Mouse (Mus musculus) telencephalon, adult 2 months (tissue): Measurements from ENCODE around the gene Xrcc2.
"Not testable (repeated sequence)": the region's sequence is repeated elsewhere in the genome, so short reads cannot be mapped to it uniquely, and the experiment has no call there.

ENCODE experiments used
- DNase-seq: peaks from one replicate; pipeline ENCODE4 v3.0.0-alpha.2; 2011; ENCODE audit warnings: low read depth, low spot score

Xrcc2 gene

DNA sequence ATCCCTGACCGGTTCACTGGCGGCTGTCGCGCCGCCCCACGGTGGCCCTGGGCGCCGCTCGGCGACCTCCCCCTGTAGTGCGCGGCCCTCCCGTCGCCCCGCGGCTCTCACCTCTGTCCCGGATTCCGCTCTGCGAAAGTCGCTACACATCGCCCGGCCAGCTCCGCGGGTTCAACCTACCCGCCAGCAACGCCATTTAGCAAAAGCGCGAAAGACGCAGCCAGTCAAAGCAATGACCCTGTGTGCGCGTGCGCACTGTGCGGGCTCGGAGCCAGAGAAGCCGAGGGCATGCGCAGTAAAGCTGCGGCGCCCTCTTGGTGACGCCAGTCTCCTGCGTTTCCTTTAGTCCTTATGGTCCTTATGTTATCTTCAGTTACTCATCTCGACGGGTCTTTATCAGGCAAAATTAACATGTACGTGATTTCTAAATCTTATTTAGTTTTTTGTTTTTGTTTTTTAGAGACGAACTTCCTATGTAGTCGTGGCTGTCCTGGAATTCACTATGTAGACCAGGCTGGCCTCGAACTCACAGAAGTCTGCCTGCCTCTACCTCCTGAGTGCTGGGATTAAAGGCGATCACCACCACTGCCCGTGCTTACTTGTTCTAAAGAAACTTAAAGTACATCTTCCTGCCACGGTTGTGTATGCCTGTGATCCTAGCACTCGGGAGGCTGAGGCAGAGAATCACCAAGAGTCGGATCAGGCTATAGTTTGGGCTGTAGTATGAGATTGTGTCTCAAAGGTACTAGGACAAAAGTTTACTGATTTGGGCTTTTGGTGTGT, at the start of gene Xrcc2:
Xrcc2 (minus strand) TSS at position 259 of the 783 bp plus-strand sequence.
- DNase-seq, result peak; percentile 88

DNA sequence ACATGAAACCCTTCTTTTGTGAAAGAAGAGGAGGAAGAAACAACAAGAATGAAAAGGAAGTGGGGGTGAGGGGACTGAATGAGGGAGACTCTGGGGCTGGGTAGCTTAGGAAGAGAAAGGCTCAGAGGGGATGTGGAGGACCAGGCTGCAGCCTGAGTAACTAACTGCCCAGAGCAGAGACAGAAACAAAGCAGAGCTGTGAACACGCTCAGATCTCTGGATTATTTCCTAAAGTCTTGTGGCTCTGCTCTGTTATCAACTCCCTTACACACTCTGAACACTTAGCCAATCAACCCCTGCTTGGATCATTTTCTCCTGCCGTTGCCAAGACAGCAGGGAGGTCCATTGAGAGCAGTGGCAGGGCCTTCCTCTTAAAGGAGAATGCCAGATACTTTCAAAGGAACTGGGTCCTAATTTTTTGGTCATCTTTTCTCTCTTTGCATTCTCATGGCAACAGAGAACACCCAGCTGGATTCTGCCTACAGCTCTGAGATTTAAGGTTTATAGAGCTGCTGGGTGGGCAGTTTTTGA, 48.7 kb upstream of the Xrcc2 start:
- DNase-seq, result no peak

DNA sequence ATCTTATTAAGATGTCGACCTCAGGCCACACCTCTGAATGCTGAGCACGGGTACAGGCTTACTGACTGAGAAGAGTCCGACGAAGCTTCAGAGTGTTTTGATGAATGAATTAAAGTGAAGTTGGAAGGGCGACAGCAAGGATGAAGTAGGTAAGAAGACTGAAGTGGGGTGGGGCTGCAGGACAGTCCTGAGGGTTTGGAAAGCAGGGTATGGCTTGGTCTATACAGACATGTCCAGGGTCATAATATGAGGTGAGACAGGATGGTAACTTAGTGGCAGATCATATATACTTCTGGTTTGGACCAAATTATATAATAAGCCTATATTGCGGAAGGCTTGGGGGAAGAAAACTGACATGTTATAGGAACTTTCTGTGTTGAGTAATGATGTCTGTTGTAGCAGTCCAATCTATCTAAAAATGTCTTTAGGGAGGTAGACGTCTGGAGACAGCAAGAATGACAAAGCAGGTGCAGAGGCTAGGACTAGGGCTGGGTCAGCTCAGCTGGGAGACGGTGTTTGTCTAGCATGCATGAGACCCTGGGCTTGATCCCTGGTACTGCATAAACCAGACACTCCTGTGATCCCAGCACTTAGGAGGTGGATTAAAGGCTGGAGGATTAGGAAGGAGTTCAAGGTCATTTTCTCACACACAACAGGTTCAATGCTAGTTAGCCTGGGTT, 48.1 kb upstream of the Xrcc2 start:
- no peak for DNase-seq

DNA sequence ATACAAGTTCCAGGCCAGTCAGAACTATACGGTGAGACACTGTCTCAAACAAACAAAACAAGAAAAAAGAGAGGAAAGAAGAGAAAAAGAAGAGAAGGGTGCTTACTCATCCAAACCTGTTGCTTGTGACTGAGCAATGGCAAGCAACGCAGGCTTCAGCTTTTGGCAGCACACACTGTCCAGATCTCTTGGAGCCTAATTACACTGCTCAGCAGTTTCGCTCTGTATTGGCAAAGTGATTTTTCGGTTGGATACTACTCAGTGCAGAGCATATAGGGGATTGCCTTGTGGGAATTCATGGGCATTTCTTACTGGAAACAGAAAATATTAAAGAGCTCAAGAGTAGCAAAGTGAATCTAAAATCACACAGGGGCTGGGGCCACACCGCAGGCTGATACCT, 47.2 kb upstream of the Xrcc2 start:
- no peak for DNase-seq

DNA sequence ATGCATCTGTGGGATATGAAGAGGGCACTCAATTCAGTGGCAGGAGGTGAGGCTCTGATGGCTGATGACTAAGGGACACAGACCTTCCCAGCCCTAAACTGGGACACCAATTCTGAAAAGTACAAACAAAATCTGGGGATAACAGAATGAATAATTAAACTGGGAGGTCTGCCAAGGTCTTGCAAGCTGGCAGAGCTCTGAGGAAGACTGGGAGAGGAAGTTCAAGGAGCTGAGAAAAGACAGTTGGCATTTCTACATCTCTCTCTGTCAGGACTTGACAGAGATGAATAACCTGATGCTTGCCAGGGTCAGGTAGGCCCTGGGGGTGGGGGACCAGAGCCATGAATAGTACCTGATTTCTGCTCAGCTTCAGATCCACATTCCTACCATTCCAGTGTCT, 45.9 kb upstream of the Xrcc2 start:
- DNase-seq, result no peak

DNA sequence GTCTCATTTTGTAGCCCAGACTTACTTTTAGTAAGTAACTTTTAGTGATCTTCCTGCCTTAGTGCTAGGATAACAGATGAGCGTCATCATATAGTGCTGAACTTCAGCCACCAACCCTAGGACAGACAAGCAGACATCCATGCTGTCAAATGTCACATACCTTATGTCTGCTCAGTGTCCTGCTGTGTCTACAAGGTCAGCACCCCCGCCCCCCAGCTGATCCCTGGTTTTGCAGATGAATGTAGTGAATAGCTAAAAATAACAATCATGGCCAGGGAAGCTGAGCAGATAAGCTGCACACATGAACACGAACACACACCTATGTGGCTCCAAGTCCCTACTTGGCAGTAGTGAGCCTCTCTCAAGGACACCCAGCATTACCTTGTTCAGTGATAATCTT, 43.0 kb upstream of the Xrcc2 start:
- no peak for DNase-seq

DNA sequence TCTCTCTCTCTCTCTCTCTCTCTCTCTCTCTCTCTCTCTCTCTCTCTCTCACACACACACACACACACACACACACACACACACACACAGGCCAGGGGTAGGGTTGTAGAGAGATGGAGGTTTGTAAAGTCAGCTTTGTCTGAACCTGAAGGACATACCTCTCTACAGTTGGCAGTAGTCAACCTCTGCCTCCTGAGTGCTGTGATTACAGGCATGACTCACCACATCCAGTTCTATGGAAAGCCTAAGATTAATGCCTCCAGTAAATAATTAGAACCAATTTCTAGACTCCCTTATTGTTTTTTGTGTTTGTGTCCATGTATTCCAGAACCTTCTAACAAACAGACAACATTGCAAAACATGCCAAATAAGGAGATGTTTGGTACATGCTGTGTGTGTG, 42.3 kb upstream of the Xrcc2 start:
- DNase-seq, result no peak

DNA sequence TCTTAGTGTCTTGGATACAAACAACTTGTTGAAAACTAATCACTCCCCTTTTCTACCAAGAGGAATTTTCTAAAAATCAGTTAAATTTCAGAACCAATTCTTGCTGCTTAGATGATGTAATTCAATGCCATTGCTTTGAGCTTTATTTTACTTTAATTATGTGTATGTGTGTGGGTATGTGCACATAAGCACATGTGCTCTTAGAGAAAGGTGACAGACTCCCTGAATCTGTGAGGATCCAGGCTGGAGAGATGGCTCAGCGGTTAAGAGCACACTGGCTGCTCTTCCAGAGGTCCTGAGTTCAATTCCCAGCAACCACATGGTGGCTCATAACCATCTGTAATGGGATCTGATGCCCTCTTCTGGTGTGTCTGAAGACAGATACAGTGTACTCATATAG, 33.3 kb upstream of the Xrcc2 start:
- DNase-seq, result not testable (repeated sequence)

DNA sequence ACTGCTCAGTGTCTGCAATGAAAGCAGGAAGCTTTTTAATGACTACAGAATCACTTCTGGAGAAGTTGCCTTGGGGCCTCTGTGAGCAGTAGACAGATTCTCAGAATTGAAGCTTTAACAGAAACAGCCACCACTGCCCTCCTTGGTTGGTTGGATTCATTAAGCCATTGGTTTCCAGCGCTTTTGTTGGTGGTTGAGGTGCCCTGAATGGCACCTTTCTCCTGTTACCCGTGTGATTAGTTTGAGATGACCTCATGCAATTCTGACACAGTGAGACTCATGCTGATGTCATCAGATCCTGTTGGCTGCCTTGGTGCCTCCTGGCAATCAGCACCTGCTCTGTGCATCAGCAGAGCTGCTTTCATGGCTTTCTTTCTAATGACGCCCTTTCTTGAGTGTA, 32.8 kb upstream of the Xrcc2 start:
- no peak for DNase-seq

DNA sequence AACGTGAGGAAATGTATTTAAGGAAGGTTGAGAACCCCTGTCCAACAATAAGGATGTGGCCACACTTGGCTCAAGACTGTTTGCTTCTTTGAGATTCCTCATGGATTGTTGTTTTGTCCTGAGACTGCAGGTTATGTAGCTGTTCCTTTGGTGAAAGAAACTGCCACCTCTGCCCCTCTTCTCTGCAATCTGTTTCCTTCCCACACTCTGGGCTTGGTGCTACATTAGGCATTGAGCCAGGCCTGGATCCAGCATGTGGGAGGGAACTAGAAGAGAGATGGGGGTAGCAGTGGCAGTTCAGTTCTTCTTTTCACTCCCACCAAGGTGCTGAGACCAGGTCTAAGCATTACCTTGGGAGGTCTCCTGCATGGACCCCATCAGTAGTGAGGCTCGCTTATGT, 30.2 kb upstream of the Xrcc2 start:
- DNase-seq, result peak; percentile 67

DNA sequence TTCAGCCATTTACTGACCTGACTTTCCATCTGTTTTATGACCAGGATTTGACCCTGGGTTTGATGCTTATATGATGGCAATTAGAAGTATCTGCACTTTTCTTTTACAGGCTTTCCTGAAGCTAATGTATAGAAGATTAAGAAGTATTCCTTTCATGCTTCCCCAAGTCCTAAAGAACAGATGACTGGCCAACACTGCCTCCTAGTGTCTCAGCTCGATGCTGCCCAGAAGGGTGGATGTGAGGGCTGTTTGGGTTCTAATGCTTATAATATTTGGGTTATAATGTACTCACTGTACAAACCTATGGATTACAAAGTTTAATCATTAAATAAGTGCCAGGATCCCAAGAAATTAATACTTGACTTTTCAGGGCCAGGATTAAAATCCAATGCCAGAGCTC, 28.7 kb upstream of the Xrcc2 start:
- DNase-seq, result no peak

DNA sequence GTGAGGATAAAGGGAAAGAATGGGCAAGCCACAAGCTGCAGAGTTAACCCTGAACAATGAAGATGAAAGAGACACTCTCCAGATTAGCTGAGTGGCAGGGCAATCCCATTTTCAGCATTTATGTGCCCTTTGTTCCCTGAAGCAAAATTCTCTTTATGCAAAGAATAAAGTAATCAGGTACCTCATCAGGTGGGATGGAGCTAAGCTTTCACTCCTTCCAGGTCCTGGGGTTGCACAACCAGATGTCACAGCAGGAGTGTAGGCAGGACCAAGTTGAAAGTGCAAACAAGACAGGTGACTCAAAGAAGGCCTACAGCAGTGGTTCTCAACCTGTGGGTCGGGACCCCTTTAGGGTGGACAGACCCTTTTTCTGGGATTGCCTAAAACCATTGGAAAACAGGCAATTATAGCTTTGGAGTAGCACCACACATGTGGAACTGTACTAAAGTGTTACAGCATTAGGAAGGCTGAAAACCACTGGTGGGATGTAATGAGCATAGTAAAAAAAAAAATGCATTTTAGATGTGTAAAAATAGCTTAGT, 18.6 kb upstream of the Xrcc2 start:
- no peak for DNase-seq

DNA sequence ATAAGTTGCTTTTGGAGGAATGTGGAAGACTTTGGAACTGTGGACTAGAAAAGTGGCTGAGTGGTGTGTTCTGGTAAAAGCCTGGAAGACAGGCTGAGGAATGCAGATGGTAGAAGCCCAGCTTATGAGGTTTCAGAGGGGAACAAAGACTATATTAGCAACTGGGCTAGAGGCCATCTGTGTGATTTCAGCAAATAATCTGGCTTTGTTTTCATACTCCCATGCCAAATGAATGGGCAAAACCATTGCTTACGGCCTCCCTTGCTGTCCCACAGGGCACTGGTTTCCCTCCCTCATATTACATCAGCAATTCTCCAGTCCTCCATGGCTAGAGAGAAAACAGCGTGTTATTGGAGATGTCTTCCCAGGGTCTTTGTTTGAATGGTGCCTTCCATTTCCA, 17.4 kb upstream of the Xrcc2 start:
- peak; percentile 44 for DNase-seq

DNA sequence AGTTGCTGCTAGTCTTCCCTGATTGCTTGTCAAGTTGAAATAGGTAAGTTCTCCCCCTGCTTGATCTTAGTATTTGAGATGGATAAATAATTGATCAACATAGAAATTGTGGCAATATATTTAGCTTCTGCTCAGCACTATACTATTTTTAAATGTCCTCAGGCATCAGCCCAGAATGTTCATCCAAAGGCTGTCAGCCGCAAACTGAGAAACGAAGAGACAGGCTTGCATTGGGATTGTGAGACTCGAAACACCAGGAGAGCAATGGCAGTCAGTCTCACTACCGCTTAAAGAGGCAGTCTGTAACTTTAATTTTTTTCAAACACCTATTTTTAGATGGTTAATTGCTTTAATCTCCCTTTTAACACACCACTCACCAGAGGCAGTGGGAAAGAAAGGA, 13.8 kb upstream of the Xrcc2 start:
- peak; percentile 31 for DNase-seq

DNA sequence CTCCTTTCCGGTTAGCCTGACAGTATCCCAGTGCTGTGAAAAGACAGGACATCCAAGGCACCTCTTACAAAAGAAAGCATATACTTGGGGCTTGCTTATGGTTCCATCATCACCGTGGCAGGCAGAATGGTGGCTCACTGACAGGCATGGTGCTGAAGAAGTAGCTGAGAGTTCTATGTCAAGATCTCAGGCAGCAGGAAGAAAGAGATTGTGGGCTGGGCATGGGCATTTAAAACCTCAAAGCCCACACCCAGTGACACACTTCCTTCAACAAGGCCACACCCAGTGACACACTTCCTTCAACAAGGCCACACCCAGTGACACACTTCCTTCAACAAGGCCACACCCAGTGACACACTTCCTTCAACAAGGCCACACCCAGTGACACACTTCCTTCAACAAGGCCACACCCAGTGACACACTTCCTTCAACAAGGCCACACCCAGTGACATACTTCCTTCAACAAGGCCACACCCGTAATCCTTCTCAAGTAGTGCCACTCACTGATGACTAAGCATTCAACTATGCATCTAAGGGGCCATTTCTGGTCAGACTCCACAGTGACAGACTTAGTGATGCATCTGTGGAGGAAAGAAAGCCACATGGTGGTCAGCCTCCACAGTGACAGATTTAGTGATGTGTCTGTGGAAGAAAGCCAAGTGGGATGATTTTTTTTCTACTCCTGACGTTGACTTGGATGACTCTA, 7.5 kb upstream of the Xrcc2 start:
- not testable (repeated sequence) for DNase-seq

DNA sequence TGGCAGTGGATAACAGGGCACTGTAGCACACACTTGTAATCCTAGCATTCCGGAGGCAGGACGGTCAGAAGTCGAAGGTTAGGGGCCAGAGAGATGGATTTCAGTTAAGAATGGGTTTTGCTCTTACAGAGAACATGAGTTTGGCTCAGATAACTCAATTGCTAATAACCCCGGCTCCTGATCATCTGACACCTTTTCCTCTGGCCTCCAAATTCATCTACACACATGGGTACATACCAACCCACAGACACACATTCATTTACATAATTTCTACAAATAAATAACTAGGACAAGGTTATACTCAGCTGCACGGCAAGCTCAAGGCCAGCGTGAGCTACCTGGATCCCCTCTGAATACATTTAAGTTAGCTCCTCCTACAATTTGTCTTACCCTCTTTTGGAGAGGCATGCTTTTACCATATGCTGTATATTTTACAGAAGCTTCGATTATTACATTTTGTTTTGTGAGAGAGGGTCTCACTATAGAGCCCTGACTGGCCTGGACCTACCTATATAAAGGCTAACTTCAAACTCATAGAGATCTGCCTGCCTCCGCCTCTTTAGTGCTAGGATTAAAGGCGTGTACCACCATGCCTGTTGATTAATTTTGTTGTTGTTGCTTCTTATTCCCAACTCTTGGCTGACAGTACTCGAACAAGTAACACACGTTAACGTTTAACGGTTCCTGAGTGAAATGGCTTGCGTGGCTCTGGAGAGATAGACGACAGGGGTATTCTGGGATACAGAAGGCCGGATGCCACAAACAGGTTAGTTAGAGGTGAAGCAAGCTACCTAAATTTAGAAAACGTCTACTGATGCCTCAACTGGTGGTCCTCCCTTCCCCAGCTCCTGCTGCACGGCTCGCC, 691 bp downstream of the Xrcc2 start:
- no peak for DNase-seq

DNA sequence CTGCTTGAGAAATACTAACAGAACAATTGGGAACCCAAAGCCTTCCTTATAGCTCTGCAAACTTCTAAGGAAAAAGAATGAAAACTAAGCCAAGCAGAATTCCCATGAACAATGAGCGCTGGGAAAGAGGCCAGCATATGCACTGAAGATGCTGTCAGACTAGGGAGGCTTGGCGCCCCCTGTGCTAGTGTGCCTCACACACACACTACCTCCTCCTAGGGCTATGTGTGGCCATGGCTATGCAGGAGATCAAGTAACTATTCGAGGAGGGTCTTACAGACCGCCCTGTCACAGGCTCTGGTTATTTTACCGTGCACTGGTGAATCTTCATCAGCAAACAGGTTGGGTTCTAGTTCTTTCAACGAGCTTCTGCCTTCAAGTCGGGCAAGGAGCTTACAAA, 7.7 kb downstream of the Xrcc2 start:
- DNase-seq, result no peak

DNA sequence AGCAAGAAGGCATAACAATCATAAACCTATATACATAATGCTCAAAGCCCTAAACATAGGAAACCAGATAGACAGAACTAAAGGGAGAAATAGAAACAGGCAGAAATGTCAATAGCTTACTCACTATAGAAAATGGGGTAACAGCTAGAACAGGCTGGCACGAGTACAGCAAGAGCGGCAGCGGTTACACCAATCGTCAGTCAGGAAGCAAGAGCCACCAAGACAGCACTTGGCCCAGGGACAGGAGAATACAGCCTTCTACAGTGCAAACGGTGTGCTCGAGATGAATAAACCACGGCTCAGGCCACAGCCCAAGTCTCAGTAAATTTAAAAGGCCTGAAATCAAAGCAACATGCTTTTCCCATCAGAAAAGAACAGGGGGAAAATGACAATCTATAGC, 9.4 kb downstream of the Xrcc2 start:
- DNase-seq, result no peak

DNA sequence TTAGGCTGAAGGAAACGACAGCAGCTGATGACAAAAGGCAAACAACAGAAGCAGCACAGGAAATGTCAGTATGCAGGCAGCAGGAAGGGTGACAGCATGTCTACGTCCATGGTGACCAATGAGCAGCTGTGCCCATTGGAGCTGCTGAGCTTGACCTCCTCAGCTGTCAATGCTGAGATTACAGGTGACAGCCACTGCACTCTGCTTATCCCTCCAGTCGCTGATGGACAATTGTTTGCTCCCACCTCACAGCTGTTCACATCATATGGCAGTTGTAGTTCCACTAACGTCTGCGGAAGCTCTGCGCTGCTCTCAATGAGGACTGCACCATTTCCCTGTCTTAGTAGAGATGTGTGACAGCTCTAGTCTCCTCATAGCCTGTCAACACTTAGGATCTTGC, 9.8 kb downstream of the Xrcc2 start:
- DNase-seq, result no peak

DNA sequence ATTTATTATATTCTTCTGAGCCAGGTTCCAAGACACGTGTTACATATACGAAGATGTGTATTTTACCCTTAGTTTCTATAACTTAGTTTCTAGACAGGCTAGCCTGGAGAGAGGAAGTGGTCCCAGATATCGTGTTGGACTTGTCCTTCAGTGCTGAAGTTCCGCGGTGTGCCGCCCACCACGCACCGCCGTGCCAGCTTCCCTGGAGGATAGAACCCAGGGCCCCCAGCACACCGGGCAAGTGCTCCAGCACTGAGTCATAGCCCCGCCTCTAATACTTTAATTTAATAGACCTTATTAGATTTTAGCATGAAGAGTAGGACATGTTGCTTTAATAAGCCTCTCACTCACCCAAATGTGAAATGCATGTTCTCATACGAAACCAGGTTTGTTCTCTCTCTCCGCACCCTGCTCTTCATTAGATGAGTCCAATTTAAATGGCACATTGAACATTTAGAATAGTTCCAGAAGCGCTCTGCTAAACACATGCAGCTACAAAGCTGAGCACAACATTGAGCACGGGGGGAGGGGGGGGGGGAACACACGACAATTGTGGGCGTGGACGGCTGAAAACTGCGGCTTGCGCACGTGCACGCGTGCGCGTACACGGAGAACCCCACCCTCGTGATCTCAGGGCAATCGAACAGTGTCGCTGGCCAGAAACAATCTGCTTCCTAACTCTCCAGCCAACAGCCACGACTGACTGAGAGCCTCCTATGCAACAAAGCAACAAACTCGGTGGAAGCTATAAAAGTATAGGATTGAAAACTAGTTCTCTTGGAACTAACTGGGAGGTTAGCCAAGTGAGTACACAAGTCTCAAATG, 33.7 kb downstream of the Xrcc2 start:
- DNase-seq, result no peak
